Mouse (Mus musculus): ENCODE data around the gene D5Ertd579e. TPM values are rescaled to one million over a fixed set of nuclear protein-coding genes. Genes with fewer than 3 reads are reported as not detected.

D5Ertd579e gene
- polyA plus RNA-seq, 1 experiment from 2014 or later, result 14.0 TPM

GRCm38 (mm10) chr5:36553886-36554285 is 141.9 kb downstream of the D5Ertd579e start:
- no peak for ATAC-seq (ENCODE audit: low read depth)
- Histone ChIP-seq H3K4me1 (replicated peaks; ENCODE audit: control insufficient read depth, insufficient read depth, low read length) (0 out of 2 replicates have a peak, but pooled peaks cover 4% of the 10 kb centered on the region), H3K36me3 (ENCODE audit: control insufficient read depth, insufficient read depth, low read length) (no peaks in the 10 kb centered on the region), H3K4me3 (ENCODE audit: low read length) (no peak overlapping the region), H3K27me3 (ENCODE audit: control insufficient read depth, insufficient read depth, low read depth, low read length) (no peaks in the 10 kb centered on the region), H3K9ac (ENCODE audit: low read length) (no peak overlapping the region), H3K27ac (ENCODE audit: low read length) (no peak overlapping the region), H3K4me2 (ENCODE audit: low read depth, low read length) (no peak overlapping the region), H3K9me3 (ENCODE audit: control insufficient read depth, low read length) (no peaks in the 10 kb centered on the region)
- WGBS, result 54% methylated on average over 4 of the region's 4 CpGs

DNA sequence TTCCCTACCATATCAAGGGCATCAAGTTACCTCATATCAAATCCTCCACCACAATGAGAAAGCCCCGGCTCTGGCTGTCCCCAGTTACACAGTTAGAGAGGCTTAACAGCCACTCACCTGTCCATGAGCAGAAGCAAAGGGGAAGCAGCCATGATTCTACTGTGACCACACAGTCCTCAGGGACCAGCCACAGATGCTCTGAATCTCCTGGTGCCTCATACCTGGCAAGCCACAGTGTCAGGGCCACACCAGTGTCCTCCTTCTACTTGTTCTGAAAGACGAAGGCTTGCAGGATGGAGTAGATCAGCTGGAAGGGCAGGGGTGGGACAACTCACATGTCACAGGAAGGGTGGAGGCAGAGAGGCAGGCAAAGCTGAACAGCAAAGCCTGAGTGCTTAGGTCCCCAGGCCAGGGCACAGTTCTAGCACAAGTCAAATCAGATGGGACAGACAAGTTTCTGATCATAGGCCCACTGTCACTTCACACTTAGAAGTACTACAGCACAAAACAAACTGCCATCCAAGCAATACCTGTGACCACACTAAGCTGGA is 142.7 kb downstream of the D5Ertd579e start:
- no peak overlapping the region for H3K27ac ChIP-seq (ENCODE audit: low read length)
- ATAC-seq (ENCODE audit: low read depth), result no peak
- WGBS, result 56% methylated on average over 2 of the region's 2 CpGs

GRCm38 (mm10) chr5:36552391-36552790 is 143.4 kb downstream of the D5Ertd579e start:
- Histone ChIP-seq H3K4me2 (ENCODE audit: low read depth, low read length) (no peak overlapping the region), H3K9ac (ENCODE audit: low read length) (no peak overlapping the region), H3K4me3 (ENCODE audit: low read length) (no peak overlapping the region), H3K27ac (ENCODE audit: low read length) (no peak overlapping the region), H3K4me1 (replicated peaks; ENCODE audit: control insufficient read depth, insufficient read depth, low read length) (no peaks in the 10 kb centered on the region), H3K9me3 (ENCODE audit: control insufficient read depth, low read length) (no peaks in the 10 kb centered on the region), H3K36me3 (ENCODE audit: control insufficient read depth, insufficient read depth, low read length) (no peaks in the 10 kb centered on the region), H3K27me3 (ENCODE audit: control insufficient read depth, insufficient read depth, low read depth, low read length) (no peaks in the 10 kb centered on the region)
- 73% methylated on average over 4 of the region's 4 CpGs for WGBS
- ATAC-seq (ENCODE audit: low read depth), result no peak

More for the DNA sequence above, 142.7 kb downstream of the D5Ertd579e start:
- Histone ChIP-seq H3K27me3 (ENCODE audit: control insufficient read depth, insufficient read depth, low read depth, low read length) (no peaks in the 10 kb centered on the region), H3K9ac (ENCODE audit: low read length) (no peak overlapping the region), H3K4me2 (ENCODE audit: low read depth, low read length) (no peak overlapping the region), H3K9me3 (ENCODE audit: control insufficient read depth, low read length) (no peaks in the 10 kb centered on the region), H3K4me1 (replicated peaks; ENCODE audit: control insufficient read depth, insufficient read depth, low read length) (0 out of 2 replicates have a peak, but pooled peaks cover 2% of the 10 kb centered on the region), H3K36me3 (ENCODE audit: control insufficient read depth, insufficient read depth, low read length) (no peaks in the 10 kb centered on the region), H3K4me3 (ENCODE audit: low read length) (no peak overlapping the region)

Other genes starting within 250 kb of the D5Ertd579e start
- 47.5 and 48.2 TPM in 2 replicates for gene Grpel1, start 231.0 kb downstream of the D5Ertd579e start, polyA plus RNA-seq (2015; fragmentation: Nextera tagmentation; extraction: Ambion mirVana)
- gene Tada2b, start 211.7 kb downstream of the D5Ertd579e start, polyA plus RNA-seq (2015; fragmentation: Nextera tagmentation; extraction: Ambion mirVana), result 1.6 and 1.8 TPM in 2 replicates
- 2.1 and 2.6 TPM in 2 replicates for gene Ccdc96, start 211.4 kb downstream of the D5Ertd579e start, polyA plus RNA-seq (2015; fragmentation: Nextera tagmentation; extraction: Ambion mirVana)
- 25.2 and 25.9 TPM in 2 replicates for gene Tbc1d14, start 102.7 kb downstream of the D5Ertd579e start, polyA plus RNA-seq (2015; fragmentation: Nextera tagmentation; extraction: Ambion mirVana)
- gene Bloc1s4, start 52.6 kb upstream of the D5Ertd579e start, polyA plus RNA-seq (2015; fragmentation: Nextera tagmentation; extraction: Ambion mirVana), result 19.1 and 19.7 TPM in 2 replicates
- gene Mrfap1, start 100.7 kb upstream of the D5Ertd579e start, polyA plus RNA-seq (2015; fragmentation: Nextera tagmentation; extraction: Ambion mirVana), result 323 and 350 TPM in 2 replicates
- gene Man2b2, start 134.6 kb upstream of the D5Ertd579e start, polyA plus RNA-seq (2015; fragmentation: Nextera tagmentation; extraction: Ambion mirVana), result 16.9 and 18.1 TPM in 2 replicates
- gene Ppp2r2c, start 172.5 kb upstream of the D5Ertd579e start, polyA plus RNA-seq (2015; fragmentation: Nextera tagmentation; extraction: Ambion mirVana), result 0.10 and 0.36 TPM in 2 replicates